Mouse (Mus musculus) small intestine, adult 2 months (tissue): ENCODE data around the gene Nbea.

Source experiments
- CTCF ChIP-seq: fragments of 200-500 bp; IDR thresholded peaks from 2 replicates; pipeline ENCODE4 v1.5.1; 2012; ENCODE audit warnings: low read depth, mild to moderate bottlenecking, control low read depth, inconsistent platforms, low read length, moderate library complexity, mixed read lengths; ENCODE audit not compliant: insufficient replicate concordance, insufficient read length; ENCODE audit errors: extremely low read depth
- POLR2A ChIP-seq: fragments of 200-500 bp; IDR thresholded peaks from 2 replicates; pipeline ENCODE4 v1.6.1; 2012; ENCODE audit warnings: low read depth, mild to moderate bottlenecking, control low read depth, inconsistent platforms, low read length, moderate library complexity

DNA sequence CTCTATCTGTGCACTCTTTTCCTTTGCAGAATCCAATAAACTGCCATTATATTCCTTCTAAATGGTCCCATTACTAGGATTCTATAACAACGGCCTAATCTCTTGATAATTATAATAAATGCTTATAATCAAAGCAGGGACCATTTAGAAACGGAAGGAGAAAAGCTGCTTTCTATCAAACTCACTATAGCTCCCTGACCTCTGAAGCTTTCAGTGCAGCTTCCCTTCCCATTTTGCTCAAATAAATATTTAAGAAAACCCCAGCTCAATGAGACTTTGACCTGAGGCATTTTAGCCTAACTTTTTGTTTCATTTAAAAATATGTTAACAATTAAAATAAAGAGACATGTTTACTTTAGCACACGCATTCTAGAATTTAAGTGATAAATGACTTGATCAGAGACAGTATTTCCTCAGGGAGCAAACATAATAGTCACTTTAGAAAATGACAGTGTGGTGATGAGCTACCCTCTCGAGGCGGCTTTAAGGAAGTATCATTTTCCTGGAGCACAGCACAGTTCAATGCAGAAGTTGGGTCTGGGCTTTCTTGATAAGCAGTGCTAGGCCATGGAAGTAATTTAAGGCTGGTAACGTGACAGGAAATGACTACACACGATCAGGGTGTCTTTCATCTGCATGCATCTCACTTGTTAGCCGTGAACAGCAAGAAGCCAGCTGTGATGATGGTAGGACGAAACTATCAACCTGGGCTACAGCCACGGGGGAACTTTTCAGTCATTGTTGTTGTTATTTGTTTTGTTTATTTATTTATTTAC lies 354.8 kb downstream of the Nbea start:
- TF ChIP-seq CTCF: no peak
- no peak for TF ChIP-seq POLR2A
